Mouse (Mus musculus): ENCODE measurements around the gene Ebf1. TPM values are rescaled to one million over a fixed set of nuclear protein-coding genes. Genes with fewer than 3 reads are reported as not detected.

Ebf1 gene
- polyA plus RNA-seq, 1 experiment from 2014 or later = 11.6 TPM

DNA sequence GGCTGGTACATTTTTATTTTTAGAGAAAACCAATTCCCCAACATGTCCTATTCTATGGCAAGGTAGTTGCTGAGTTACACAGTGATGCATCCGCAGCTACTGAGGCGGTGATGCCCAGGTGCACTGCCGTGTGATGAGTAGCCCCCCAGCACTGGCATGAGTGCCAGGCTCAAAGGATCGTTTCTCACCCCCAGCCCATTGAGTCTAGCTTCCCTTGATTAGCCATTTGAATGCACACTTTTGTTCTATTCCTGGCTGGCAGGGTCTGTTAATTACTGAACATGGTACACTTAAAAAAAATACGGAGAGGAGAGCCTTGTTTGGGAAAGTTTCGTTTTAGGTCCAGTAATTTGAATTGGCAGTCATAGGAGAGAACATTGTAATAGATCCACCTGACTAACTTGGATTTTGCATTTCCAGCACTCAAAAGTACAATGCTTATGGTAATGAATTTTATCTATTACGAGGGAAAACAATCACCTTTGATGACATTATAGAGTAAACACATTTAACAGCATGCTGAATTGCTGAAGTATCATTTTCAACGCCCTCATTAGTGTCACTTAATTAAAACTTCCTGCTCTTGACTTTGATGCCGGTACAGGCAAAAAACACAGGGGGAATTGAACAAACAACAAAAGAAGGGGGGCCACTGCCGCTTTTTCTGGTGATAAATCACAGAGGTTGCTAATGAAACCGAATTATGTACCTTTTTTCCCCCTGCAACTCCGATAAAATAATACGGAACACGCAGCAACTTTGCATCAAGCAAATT, 167.3 kb downstream of the Ebf1 start:
- TF ChIP-seq CTCF (IDR thresholded peaks at IDR 0.05; ENCODE audit: low read depth) = no peak
- DNase-seq = no peak
- H3K27ac ChIP-seq (ENCODE audit: low read depth) = no peak overlapping the region
- no peaks in the 10 kb centered on the region for H3K4me1 ChIP-seq (ENCODE audit: insufficient read depth)
- no peak overlapping the region for H3K4me3 ChIP-seq (ENCODE audit: low read depth, low read length)
- WGBS = 71% methylated on average over 14 of the region's 14 CpGs
- no peak overlapping the region for H3K9ac ChIP-seq
- ATAC-seq (ENCODE audit: insufficient read depth) = no peak
- no peak overlapping the region for H3K4me2 ChIP-seq
- no peaks in the 10 kb centered on the region for H3K36me3 ChIP-seq (ENCODE audit: insufficient read depth)
- H3K9me3 ChIP-seq (ENCODE audit: low read depth, low read length) = no peaks in the 10 kb centered on the region
- no peaks in the 10 kb centered on the region for H3K27me3 ChIP-seq (ENCODE audit: insufficient read depth, low read length)

DNA sequence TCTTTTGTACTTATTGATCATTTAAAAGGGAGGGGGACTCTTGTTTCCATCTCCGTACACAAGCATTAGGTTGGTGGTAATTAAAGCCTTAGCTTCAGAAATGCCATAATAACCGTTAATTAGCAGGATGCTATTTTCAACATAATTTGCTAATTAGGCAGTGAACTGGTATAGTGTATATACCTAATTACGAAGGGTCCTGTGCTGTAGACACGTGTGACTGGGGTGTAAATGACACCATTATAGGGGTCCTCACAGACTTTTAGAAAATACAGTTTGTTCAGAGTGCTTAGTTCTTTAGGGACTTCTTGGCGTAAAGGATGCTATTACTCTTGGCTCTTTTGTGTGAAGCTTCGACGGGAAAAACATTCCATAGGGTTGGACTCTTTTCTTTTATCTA, 167.9 kb downstream of the Ebf1 start:
- Histone ChIP-seq H3K9ac (no peak overlapping the region), H3K27me3 (ENCODE audit: insufficient read depth, low read length) (no peaks in the 10 kb centered on the region), H3K4me2 (no peak overlapping the region), H3K4me3 (ENCODE audit: low read depth, low read length) (no peak overlapping the region), H3K36me3 (ENCODE audit: insufficient read depth) (no peaks in the 10 kb centered on the region), H3K9me3 (ENCODE audit: low read depth, low read length) (no peaks in the 10 kb centered on the region), H3K4me1 (ENCODE audit: insufficient read depth) (no peaks in the 10 kb centered on the region), H3K27ac (ENCODE audit: low read depth) (no peak overlapping the region)
- no peak for DNase-seq
- no peak for ATAC-seq (ENCODE audit: insufficient read depth)
- 70% methylated on average over 7 of the region's 7 CpGs for WGBS
- TF ChIP-seq CTCF (IDR thresholded peaks at IDR 0.05; ENCODE audit: low read depth) = no peak

DNA sequence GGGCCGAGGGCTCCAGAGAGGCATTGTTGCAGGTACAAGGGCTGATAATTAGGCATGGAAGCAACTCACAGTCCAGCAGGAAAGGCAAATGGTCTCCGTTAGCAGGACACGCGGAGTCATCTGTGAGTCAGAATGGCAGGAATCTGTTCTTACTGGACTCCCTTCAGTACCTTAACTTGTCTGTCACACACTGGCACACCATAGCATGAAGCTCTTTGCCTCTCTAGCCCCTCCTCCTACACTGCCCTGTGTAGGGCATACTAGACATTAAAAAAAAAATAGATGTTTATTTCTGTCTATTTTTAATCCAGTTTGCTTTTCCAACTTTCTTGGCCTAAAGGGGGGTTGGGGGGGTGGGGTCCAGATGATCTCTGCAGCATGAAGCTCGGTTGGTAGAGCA, 168.4 kb downstream of the Ebf1 start:
- WGBS = 82% methylated on average over 5 of the region's 5 CpGs
- no peak for ATAC-seq (ENCODE audit: insufficient read depth)
- H3K27ac ChIP-seq (ENCODE audit: low read depth) = no peak overlapping the region
- H3K4me2 ChIP-seq = no peak overlapping the region
- no peak overlapping the region for H3K9ac ChIP-seq
- no peak for DNase-seq
- no peaks in the 10 kb centered on the region for H3K36me3 ChIP-seq (ENCODE audit: insufficient read depth)
- no peaks in the 10 kb centered on the region for H3K27me3 ChIP-seq (ENCODE audit: insufficient read depth, low read length)
- no peaks in the 10 kb centered on the region for H3K4me1 ChIP-seq (ENCODE audit: insufficient read depth)
- no peak for TF ChIP-seq CTCF (IDR thresholded peaks at IDR 0.05; ENCODE audit: low read depth)
- H3K4me3 ChIP-seq (ENCODE audit: low read depth, low read length) = no peak overlapping the region
- no peaks in the 10 kb centered on the region for H3K9me3 ChIP-seq (ENCODE audit: low read depth, low read length)

DNA sequence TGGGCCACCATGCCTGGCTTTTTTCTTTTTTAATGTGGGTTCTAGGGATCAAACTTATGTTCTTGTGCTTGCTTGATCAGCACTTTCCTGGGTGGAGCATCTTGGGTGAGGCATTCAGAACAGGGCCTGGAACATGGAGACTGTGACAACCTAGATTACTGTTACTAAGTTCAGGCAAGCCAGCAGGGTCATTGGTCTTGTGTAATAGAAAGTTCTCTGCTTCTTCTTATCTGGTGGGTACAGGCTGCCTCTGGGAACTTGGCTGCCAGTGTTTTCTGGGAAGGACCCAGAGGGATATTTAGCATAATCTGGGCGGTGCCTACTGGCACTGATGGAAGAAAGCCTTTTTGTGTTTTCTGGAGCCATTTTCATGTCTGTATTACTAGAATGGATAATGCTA, 170.9 kb downstream of the Ebf1 start:
- 91% methylated on average over 1 of the region's 1 CpGs for WGBS
- Histone ChIP-seq H3K4me3 (ENCODE audit: low read depth, low read length) (no peak overlapping the region), H3K36me3 (ENCODE audit: insufficient read depth) (no peaks in the 10 kb centered on the region), H3K4me1 (ENCODE audit: insufficient read depth) (no peaks in the 10 kb centered on the region), H3K4me2 (no peak overlapping the region), H3K27me3 (ENCODE audit: insufficient read depth, low read length) (no peaks in the 10 kb centered on the region), H3K27ac (ENCODE audit: low read depth) (no peak overlapping the region), H3K9ac (no peak overlapping the region), H3K9me3 (ENCODE audit: low read depth, low read length) (no peaks in the 10 kb centered on the region)
- no peak for TF ChIP-seq CTCF (IDR thresholded peaks at IDR 0.05; ENCODE audit: low read depth)
- no peak for DNase-seq
- ATAC-seq (ENCODE audit: insufficient read depth) = no peak

DNA sequence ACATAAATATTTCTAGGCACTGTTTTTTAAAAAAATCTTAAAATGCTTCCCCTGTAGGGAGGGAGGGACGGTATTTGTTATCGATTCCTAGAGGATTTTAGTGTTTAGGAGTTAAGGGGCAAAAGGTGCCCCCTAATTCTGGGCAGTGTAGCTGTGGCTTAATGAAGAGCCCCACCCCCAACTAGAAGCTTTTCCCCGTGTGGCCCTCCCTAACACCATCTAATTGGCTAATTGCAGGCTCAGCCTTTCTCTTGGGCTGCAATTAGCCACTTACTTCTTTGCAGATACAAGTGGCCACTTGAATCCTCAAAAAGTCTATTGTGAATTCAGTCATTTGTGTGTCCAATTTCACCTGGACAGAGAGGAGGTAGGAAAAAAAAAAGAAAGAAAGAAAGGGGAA, 175.7 kb downstream of the Ebf1 start:
- no peak for DNase-seq
- no peaks in the 10 kb centered on the region for H3K4me1 ChIP-seq (ENCODE audit: insufficient read depth)
- no peak overlapping the region for H3K9ac ChIP-seq
- WGBS = 21% methylated on average over 3 of the region's 3 CpGs
- no peak overlapping the region for H3K4me3 ChIP-seq (ENCODE audit: low read depth, low read length)
- H3K27ac ChIP-seq (ENCODE audit: low read depth) = no peak overlapping the region
- no peak overlapping the region for H3K4me2 ChIP-seq
- no peak for TF ChIP-seq CTCF (IDR thresholded peaks at IDR 0.05; ENCODE audit: low read depth)
- no peaks in the 10 kb centered on the region for H3K9me3 ChIP-seq (ENCODE audit: low read depth, low read length)
- H3K27me3 ChIP-seq (ENCODE audit: insufficient read depth, low read length) = no peaks in the 10 kb centered on the region
- no peak for ATAC-seq (ENCODE audit: insufficient read depth)
- H3K36me3 ChIP-seq (ENCODE audit: insufficient read depth) = no peaks in the 10 kb centered on the region

DNA sequence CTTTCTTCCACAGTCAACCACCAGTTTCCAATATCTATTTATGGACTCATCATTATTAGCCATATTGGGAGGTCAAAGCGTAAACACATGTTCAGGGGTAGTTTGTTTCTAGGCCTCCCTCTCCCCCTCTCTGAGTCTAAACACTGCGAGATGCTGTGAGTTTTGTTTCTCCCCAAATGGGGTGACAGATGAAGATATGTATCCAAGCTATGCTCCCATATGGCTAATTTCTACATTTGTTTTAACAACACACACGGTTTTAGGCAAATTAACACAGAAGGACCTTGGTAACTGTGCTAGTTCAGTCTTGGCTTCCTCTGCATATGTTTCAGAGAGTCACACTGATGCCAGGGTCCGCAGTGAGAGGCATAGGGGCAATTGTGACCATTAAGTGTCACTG, 177.8 kb downstream of the Ebf1 start:
- Histone ChIP-seq H3K36me3 (ENCODE audit: insufficient read depth) (no peaks in the 10 kb centered on the region), H3K4me2 (no peak overlapping the region), H3K27me3 (ENCODE audit: insufficient read depth, low read length) (no peaks in the 10 kb centered on the region), H3K4me3 (ENCODE audit: low read depth, low read length) (no peak overlapping the region), H3K9ac (no peak overlapping the region), H3K9me3 (ENCODE audit: low read depth, low read length) (no peaks in the 10 kb centered on the region), H3K4me1 (ENCODE audit: insufficient read depth) (no peaks in the 10 kb centered on the region), H3K27ac (ENCODE audit: low read depth) (no peak overlapping the region)
- ATAC-seq (ENCODE audit: insufficient read depth) (no peak), DNase-seq (no peak)
- 70% methylated on average over 4 of the region's 4 CpGs for WGBS
- no peak for TF ChIP-seq CTCF (IDR thresholded peaks at IDR 0.05; ENCODE audit: low read depth)

DNA sequence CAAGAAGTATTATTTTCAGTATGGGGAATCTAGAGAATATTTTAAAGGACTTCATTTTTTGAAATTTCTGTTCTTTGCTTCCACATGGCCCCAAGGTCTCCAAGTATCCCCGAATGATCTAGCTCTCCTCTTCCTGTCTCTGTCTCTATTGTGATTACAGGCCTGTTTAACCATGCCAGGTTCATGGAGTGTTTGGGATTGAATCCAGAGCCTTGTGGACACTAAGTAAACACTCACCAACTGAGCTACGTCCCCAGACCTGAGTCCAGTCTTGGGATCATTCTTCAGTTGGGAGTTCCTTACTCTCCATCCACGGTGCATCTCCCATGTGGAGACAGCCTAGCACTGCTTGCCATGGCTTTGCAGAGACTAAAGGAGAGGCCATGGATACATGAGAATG, 178.7 kb downstream of the Ebf1 start:
- DNase-seq = no peak
- Histone ChIP-seq H3K4me3 (ENCODE audit: low read depth, low read length) (no peak overlapping the region), H3K9me3 (ENCODE audit: low read depth, low read length) (no peaks in the 10 kb centered on the region), H3K27ac (ENCODE audit: low read depth) (no peak overlapping the region), H3K4me1 (ENCODE audit: insufficient read depth) (no peaks in the 10 kb centered on the region), H3K9ac (no peak overlapping the region), H3K36me3 (ENCODE audit: insufficient read depth) (no peaks in the 10 kb centered on the region), H3K4me2 (no peak overlapping the region), H3K27me3 (ENCODE audit: insufficient read depth, low read length) (no peaks in the 10 kb centered on the region)
- no peak for ATAC-seq (ENCODE audit: insufficient read depth)
- 45% methylated on average over 3 of the region's 3 CpGs for WGBS
- no peak for TF ChIP-seq CTCF (IDR thresholded peaks at IDR 0.05; ENCODE audit: low read depth)
